Mouse (Mus musculus) adrenal gland, adult 2 months (tissue): ENCODE data around the gene Tanc2. TPM values are rescaled to one million over a fixed set of nuclear protein-coding genes. Genes with fewer than 3 reads are reported as not detected.
A peak's percentile ranks its signal among the peaks of the same experiment; 100 is the strongest.

ENCODE experiments used
- DNase-seq: peaks from one replicate; pipeline ENCODE4 v3.0.0; 2021
- polyA plus RNA-seq: library from polyadenylated mRNA; depleted of rRNA; stranded (reverse); fragments of >200 nt; gene quantifications from 2 replicates; pipeline ENCODE4 v1.2.3, GENCODE M21; 2012
- total RNA-seq, 2 experiments: library from RNA; stranded (reverse); gene quantifications; 2 replicates each; pipeline ENCODE4 v1.2.3; 2021

Gene Tanc2
- total and polyA plus RNA-seq, 3 experiments: 3.0 to 16.7 (median 14.5) TPM

DNA sequence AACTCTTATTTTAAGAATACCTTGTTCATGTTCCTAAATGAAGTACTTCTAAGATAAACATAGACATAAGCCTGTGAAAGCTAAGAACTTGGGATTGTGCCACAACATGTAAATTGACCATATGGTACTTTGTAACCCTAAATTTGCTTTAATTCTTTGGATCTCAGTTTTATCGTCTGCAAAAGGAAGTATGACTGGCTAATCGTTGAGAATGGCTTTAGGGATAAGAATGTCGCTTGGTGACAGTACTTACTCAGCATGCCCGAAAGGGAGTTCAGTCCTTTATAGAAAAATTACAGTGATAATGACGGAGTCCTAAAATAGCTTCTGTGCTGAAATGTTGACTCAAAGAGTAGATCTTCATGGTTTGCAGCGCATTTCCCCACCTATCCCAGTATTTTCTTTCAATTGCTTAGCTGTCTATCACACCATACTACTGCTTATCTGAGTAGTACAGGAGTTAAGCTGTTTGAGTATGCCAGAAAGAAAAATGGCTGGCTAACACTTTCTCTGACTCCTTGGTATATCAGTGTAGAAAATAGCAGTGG lies 246.6 kb downstream of the Tanc2 start:
- DNase-seq: no peak

GRCm38 (mm10) chr11:105837962-105838361 lies 248.2 kb downstream of the Tanc2 start:
- DNase-seq: no peak

DNA sequence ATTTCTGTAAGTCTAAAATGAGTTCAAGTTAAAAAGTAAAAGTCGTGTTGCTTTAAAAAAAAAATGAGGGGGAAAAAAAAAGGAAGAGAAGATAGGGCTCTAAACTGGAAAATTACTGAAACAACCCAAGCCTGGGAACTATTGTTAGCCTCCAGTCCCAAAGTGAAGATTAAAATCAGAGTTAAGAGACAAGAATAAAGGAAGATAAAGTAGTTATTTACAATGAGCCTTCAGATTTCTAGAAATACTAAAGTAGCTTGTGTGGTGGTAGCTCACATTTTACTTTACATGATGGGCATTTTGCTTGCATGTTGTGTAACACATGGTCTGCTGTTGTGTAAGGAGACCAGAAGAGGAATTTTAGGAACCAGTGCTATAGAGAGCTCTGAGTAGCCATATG lies 256.1 kb downstream of the Tanc2 start:
- DNase-seq: no peak

DNA sequence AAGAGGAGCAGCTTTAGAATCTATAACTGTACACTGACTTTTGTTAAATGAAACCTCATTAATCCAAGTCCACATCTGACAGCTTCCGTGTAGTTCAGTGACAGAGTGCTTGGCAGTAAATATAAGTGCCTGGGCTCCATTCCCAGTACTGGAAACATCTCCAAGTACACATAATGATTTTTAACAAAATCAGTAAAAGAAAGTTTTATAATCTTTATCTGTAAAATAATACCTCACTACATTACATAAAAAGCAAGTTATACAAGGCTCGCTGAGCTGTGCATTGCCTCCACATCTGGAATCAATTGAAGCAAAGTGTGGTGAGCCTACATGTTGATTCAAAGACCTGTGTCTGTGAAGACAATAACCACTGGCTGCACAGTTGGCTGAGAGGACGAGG lies 265.7 kb downstream of the Tanc2 start:
- DNase-seq: no peak

DNA sequence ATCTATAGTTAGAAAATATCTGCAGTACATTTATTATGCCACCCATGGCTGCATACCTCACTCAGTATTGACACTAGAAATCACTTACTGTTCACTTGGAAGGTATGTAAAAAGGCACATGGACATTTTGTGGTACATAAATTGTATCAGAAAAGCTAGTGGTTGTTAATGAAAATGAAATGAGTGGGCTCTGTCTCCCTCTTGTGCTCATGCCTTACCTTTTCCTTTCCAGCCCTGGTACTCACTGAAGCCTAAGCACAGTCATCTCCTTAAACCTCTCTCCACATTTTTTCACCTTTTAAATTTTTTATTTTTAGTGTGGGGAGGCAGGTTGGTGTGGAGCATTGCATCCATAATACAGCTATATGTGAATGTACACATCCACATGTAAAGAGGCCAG lies 268.3 kb downstream of the Tanc2 start:
- peak; percentile 5 for DNase-seq

DNA sequence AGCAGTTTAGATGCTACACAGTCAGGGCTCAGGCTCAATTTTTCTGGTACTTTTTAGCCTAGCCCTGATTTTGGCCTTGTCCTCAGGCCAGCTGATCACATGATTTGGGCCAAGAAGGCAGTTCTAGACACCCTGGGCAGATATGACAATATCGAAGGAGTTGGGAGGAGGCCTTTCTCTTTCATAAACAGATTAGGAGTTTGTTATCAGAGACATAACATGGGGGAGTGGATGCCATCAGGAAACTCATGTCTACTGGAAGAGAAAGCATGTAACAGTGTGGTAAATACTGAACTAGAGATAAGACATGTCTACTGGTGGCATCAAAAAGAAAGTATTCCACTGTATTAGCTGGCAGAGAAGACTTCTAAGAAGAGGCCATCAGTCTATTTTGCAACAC lies 295.8 kb downstream of the Tanc2 start:
- no peak for DNase-seq

DNA sequence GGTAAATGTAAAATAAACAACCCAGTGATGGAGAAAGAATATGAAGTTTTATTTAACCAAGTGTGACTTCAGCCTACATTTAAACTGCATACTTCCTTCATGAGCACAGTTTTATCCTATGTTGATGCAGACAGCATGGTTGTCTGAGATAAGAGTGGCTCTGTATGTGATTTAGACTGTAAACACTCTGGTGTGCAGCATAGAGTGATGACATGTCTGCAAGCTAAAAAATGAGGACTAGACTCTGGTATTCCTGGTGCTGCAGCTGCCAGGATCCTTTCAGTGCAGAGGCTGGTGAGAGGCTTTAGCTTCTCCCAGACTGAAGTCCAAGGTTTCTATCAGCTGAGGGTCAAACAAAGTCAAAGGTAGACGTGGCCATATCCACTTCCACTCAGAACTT lies 297.5 kb downstream of the Tanc2 start:
- DNase-seq: no peak

DNA sequence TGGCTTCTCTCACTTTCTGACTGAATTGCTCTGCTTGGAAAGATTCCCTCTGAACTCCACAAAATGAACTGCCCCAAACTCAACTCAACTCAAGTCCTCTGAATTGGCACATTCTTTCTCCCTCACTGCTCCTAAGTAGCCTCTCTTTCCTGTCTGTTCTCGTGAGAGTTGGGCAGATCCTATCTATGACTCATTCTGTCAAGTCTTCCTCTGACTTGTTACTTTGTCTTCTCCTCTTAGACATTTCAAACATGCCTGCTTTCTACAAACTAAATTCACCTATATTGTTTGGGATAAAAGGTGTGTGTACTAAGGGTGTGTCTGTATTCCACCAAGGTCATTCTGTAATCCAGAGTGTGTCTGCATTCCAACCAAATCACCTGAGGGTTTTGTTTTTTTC lies 309.4 kb downstream of the Tanc2 start:
- DNase-seq: no peak

DNA sequence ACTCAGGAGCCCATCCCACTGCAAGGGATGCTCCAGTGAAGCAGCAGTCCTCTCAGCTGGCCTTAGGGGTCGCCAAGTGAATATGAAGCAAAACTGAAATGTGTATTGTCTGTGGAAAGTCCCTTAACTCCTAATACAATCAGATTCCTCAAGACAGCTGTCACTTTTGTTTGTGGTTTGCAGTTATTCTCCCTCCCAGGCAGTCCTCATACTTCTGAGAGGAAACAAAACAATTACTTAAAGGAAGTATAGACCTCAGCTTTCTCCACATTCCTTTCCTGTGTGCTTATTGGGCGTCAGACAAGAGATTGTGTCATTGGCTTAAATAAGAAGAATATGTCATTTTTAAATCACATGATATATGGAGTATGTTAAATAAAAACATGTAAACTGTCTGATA lies 311.7 kb downstream of the Tanc2 start:
- no peak for DNase-seq

GRCm38 (mm10) chr11:105902956-105903355 lies 313.2 kb downstream of the Tanc2 start:
- DNase-seq: no peak

GRCm38 (mm10) chr11:105905529-105906213 lies 315.9 kb downstream of the Tanc2 start:
- DNase-seq: no peak

DNA sequence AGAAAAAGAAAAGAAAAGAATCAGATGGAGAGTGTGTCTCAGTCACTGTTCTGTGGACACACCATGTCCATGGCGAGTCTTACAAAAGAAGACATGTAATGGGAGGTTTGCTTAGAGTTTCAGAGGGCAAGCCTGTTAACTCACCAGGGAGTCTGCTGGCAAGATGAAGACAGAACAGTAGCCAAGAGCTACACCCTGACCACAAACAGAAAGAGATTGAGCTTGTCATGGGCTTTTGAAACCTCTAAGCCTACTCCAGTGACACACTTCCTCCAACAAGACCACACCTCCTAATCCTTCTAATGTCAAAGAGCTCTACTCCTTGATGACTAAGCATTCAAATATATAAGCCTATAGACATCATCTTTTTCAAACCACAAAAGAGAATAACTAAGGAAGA lies 317.6 kb downstream of the Tanc2 start:
- no peak for DNase-seq

DNA sequence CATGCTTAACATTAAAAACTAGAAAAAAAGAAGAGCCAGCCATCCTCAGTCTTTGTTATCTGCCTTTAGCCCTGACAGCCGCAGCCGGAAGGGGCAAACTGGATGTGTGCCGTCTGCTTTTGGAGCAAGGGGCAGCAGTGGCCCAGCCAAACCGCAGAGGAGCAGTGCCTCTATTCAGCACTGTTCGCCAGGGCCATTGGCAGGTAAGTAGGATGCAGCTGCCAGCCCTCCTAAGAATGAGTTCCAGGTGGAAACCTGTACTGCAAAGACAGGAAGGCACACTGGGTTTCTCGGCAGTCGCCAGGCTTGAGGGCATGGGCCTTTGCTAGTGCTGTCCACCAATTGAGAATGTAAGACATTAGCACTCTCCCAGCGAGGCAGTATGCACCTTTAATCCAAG lies 319.1 kb downstream of the Tanc2 start:
- DNase-seq: no peak

DNA sequence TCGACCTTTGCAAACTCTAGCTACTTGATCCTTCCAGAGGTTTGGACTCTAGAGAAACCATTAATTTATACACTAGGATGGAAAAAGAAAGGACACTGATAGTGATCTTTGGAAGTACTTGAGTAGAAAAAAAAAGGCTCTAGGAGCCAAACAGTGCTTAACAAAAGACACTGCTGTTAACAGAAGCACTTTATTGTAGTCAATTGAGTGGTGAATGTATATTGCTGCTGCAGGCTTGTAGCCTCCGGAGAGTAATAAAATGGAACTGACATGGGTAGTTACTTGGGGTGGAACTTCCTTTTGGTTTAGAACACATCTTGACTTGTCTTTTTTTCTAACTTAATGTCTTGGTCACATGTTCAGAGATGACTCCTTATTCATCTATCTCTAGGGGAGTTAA lies 319.8 kb downstream of the Tanc2 start:
- no peak for DNase-seq

DNA sequence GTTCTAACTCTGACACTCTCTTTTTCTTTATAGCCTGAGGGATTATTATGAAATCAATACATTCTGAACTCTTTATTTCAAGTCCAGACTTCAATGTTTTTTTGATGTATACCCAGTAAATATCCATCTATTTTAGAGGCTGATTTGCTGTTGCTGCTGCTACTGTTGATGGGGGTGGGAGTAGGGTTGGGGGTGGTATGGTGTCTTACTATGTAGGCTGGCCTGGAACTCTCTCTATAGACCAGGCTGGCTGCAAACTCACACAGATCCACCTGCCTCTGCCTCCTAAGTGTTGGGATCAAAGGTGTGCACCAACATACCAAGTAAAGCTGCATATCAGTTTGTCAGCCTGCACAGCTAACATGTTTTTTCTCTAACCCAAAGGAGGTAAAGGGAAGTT lies 321.4 kb downstream of the Tanc2 start:
- DNase-seq: no peak

DNA sequence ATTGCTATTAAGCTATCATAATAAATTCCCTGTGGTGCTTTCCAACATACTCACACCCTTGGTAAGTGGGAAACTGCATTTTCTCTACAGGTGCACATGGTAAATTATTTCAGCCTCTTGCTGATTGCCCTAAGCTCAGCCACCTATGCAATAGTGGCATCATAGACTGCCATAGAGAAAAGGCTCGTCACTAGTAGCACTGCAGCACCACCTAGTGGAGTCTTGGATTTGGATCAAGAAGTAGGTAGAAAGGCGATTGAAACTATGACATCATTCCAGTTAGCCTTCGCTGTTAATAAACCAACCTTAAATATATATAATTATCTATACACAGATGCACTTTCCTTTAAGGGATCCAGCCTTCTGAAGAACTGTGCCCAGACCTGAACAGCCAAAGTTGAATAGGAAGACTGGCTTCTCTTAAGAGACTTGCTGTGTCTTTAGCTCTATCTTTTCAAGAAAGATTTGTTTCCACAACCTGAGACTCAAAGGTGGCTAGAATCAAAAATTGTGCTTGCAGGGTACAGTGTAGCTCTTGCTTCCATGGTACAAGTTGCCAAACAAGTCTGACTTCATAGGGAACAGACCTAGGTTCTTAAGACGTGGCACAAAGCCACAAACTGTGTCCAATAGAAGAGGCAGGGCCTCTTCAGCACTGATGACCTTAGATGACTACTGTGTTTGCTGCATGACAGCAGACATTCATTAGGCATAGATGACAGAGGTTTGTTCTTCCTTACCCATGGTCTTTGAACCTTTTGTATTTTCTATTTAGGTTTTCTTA lies 322.0 kb downstream of the Tanc2 start:
- peak; percentile 74 for DNase-seq

GRCm38 (mm10) chr11:105913580-105913979 lies 323.8 kb downstream of the Tanc2 start:
- DNase-seq: no peak

DNA sequence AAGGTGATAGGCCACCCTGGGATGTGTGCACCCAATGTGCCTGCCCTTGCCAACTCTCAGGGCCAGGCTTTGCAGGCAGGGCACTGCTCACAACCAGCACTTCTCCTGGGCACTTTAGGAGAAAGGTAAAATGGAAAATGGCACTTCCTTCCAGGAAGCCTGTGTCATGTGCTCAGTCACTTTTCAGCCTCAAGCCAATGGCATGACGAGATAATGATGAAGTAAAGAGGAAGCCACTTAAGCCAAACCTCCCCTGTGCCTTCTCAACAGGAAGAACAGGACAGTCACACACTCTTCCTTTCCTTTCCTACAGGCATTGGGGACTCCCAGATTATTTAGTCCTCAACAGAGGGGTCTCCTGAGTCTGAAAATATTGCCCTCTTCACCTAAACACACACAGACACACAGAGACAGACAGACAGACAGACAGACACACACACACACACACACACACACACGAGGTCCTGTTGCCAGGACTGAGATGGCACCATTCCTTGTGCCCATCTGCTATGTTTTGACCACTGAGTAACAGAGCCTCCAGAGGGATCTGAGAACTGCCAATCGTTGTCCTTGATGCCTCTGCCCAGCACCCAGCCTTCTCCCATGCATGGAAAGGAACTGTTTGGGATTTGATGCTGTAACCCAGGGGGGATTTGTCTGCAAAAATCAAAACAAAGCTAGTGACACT lies 330.5 kb downstream of the Tanc2 start:
- DNase-seq: no peak

GRCm38 (mm10) chr11:105920836-105921235 lies 331.1 kb downstream of the Tanc2 start:
- DNase-seq: no peak

- DNase-seq: no peak
These were observed 331.5 kb downstream of the Tanc2 start for GRCm38 (mm10) chr11:105921275-105921674.

GRCm38 (mm10) chr11:105922769-105923663 lies 333.2 kb downstream of the Tanc2 start:
- no peak for DNase-seq
